Mouse (Mus musculus) testis, postnatal 10 days (tissue): ENCODE measurements around the gene Spdya.
"Not testable (repeated sequence)": the region's sequence is repeated elsewhere in the genome, so short reads cannot be mapped to it uniquely, and the experiment has no call there.

ENCODE experiments used
- DNase-seq: peaks from one replicate; pipeline ENCODE4 v3.0.0; 2021; ENCODE audit warnings: low spot score

The Spdya gene

DNA sequence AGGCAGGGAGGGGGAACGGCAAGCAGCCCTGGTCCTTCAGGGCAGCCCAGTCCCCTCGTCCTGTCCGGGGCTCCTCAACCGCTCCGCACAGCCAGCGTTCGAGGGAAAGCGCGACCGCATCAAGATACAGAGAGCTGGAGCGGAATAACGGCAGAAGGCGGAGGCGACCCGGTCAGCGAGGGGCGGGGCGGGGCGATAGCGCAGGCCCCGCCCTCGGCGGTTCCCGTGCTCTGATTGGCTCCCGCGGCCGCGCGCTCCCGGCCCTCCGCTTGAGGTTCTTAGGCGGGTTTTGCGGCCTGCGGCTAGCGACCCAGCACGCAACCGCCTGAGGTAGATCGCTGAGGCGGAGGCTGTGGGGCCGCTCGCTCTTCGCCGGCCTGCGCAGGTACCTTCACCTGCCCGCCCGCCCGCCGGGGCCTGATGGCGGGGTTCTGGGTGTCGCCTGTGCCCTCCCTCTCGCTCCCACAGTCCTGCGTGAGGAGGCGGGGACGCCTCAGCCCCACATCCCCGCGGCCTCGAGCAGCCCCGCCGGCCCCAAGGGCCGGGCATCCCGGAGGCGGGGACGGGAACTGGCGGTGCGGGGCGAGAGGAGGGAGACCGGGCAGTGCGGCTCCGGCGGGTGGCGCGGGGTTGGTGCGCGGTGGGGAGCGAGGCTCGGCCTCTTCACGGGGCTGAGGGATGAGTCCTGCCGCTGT is at the start of gene Spdya:
TSS of gene Spdya (plus strand) at position 305 of the 695 bp plus-strand sequence.
- DNase-seq, result peak; percentile 86

GRCm38 (mm10) chr17:71506832-71507231 is 45.0 kb upstream of the Spdya start:
- DNase-seq, result no peak

- no peak for DNase-seq
Measured at GRCm38 (mm10) chr17:71510297-71510696, 41.6 kb upstream of the Spdya start.

- no peak for DNase-seq
Measured at GRCm38 (mm10) chr17:71526302-71526708, 25.6 kb upstream of the Spdya start.

GRCm38 (mm10) chr17:71526711-71527564 is 24.9 kb upstream of the Spdya start, which contains the start of gene Ndc80:
Ndc80 (minus strand) TSS chr17:71526857.
- peak; percentile 93 for DNase-seq

DNA sequence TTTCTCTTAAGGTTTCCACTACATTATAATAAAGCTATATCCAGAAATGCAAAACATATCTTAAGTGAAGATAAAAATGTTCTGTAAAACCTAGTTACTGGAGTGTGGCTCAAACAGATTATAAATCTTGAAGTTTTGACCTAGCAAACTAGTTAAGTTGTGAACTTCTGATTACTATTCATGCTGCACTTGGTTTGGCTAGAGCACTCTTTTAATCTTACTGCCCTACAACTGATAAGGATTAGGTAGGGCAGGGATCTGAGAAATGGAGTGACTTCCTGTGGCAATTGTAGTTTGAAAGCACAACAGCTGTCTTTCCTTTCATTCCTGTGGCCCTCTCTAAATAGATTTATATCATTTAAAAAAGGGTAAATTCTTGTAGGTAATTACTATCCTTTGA is 23.8 kb upstream of the Spdya start:
- no peak for DNase-seq

DNA sequence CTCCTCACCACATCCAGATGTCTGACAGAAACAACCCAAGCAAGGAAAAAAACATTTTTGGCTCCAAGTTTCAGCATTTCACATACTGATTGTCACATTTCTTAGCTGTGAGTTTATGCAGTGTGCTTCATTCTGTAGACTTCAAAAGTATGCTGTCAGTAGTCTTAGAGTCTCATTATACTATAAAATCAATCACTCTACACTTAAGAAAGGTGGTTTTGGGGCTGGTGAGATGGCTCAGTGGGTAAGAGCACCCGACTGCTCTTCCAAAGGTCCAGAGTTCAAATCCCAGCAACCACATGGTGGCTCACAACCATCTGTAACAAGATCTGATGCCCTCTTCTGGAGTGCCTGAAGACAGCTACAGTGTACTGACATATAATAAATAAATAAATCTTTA is 16.3 kb upstream of the Spdya start:
- not testable (repeated sequence) for DNase-seq

- no peak for DNase-seq
Measured at GRCm38 (mm10) chr17:71537164-71537563, 14.7 kb upstream of the Spdya start.

GRCm38 (mm10) chr17:71548586-71548985 is 3.3 kb upstream of the Spdya start:
- DNase-seq, result no peak

DNA sequence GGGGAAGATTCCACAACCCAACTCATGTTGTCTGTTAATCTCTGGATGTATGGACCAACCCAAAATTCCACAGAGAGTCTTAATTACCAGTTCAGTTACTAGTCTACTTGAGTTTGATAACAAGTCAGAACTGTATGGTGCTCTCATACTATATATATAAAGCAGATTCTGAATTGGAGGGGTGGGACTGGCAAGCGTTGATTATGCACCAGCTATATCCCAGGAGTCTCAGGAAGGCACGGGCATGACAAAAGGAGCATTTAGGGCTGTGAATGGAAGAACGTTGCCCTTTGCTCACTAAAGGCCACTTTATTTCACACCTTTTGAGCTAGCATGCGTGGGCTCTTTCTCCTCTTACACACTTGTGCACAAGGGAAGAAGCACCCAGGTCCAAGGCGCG is 511 bp upstream of the Spdya start:
- DNase-seq, result no peak

DNA sequence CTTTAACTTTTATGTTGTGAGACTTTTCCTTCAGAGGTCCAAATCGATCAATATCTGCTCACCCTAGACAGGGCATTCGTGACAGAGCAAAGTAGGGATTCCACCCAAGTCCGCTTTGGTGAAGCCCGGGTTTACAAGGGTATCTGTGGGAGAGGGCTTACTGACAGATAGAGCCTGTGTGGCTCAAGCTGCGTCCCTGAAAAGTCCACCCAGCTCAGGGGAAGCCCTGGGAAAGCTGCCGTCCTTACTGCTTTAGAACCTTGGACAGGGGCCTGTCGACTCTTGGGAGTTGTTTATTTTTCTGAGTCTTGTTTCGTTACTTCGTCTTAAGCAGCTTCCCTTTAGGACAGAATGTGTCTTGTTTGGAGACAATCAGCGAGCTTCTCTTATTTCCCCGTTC is 1.0 kb downstream of the Spdya start:
- peak; percentile 44 for DNase-seq

DNA sequence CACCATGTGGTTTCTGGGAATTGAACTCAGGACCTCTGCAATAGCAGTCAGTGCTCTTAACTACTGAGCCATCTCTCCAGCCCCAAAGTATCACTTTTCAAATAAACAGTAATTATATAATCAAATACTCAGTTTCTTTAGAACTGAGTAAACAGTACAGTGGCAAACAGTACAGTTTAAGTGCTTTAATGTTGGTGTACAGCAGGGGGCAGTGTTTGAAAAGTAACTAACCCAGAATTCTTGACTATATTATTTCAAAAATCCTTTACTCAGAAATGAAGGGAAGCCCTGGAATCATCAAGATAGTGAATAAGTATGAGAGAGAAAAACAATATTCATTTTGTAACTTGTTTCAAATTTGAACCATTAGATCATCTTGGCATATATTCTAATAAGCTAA is 9.8 kb downstream of the Spdya start:
- peak; percentile 54 for DNase-seq

GRCm38 (mm10) chr17:71579176-71579705 is 27.4 kb downstream of the Spdya start:
- DNase-seq, result no peak

- no peak for DNase-seq
Measured at GRCm38 (mm10) chr17:71597881-71598658, 46.2 kb downstream of the Spdya start.

DNA sequence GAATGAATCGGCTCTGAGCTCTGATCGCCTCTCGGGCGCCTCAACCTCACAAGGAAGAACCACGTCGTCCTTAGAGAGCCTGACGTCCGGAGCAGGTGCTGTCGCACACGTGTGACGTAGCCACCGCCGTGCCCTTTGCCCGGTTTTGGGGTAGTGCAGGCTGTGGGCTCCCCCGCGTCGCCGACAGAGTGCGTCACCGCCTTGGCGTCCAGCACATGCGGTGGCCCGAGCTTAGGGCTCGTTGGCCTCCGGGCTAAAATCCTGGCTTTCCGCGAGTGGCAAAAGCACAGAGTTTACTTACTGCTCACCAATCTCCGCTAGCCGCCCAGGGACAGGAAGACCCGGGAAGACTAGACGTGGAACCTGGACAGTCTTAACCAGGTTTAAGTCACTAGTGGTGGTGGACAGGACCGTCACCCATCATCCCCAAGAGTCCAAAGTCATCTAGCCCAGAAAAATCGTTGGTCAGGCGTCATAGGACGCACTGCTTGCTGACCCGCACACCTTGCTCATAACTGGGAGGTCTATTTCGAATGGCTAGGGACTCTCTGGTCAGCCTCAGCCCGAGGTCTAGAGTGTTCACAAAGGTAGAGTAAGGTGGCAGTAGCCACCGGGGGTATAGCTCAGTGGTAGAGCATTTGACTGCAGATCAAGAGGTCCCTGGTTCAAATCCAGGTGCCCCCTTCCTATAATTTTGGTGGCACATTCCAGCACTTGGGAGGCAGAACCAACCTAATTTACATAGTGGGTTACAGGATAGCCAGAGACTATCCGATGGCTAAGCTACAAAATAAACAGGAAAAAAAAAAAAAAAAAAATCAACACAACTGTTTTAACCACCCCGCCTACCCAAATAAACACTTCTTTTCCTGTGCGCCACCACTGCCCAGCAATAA is 47.0 kb downstream of the Spdya start:
- peak; percentile 84 for DNase-seq

DNA sequence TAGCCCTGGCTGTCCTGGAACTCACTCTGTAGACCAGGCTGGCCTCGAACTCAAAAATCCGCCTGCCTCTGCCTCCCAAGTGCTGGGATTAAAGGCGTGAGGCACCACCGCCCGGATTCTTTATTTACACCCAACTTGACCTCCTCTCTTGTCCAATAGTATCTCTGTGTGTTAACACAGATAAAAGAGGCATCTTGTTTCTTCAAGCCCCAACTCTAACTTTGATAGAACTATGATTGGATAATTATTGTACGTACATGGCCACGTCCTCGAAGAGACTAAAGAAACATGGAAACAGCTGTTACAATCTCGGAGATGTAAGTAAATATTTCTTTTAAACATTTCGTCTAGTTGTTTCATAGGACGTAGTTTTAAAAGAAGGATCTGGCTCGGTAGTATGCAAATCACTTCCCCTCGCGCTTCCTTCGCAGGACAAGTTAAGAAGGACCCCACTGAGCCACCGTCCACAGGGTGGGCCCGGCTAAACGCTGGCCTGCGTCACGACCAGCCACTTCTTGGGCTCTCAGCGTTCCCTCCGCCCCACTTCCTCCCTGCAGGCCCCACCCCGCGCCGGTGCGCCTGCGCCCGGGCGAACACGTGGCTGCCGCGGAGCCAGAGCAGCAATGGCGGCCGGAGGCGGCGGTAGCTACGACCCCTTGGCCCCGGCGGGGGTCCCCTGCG is 63.9 kb downstream of the Spdya start, which contains the start of gene Wdr43:
TSS of gene Wdr43 (plus strand) at position 258 of the 681 bp plus-strand sequence.
- peak; percentile 96 for DNase-seq

GRCm38 (mm10) chr17:71616319-71617032 is 64.6 kb downstream of the Spdya start:
- peak; percentile 60 for DNase-seq

GRCm38 (mm10) chr17:71617033-71617362 is 65.1 kb downstream of the Spdya start:
- no peak for DNase-seq

- DNase-seq, result no peak
Measured at GRCm38 (mm10) chr17:71617974-71618373, 66.1 kb downstream of the Spdya start.

DNA sequence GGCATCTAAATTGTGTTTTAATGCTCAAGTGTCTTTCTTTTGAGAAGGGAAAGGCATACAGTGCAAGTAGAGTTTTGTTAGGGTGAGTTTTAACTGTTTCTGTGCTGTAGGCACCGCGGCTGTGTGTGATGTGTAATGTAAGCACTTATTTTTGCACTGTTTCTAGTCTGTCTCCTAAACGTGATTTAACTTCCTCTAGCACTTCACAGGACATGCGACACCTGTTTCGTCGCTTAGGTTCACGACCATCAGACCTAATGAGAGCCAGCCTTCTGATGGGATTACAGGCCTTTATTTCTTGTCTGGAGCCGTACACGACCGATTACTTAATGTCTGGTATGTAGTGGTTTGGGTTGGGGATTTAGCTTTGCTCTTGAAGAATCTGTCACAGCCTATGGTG is 79.9 kb downstream of the Spdya start:
- no peak for DNase-seq
